Mouse (Mus musculus) heart, embryonic 11.5 days (tissue): Measurements from ENCODE around the gene Mfsd6. TPM values are rescaled to one million over a fixed set of nuclear protein-coding genes. Genes with fewer than 3 reads are reported as not detected.

Experiments used
- ATAC-seq: fragments of 200-750 bp; cut with Nextera tagmentation; replicated peaks from 2 replicates; pipeline ENCODE4 v1.8.0; 2017; ENCODE audit warnings: moderate library complexity; ENCODE audit not compliant: insufficient number of reproducible peaks, low FRiP score, low TSS enrichment
- H3K27ac ChIP-seq: fragments of 300-500 bp; sonication (generic); 2 replicates; pipeline ENCODE4 v1.5.1; 2014; ENCODE audit warnings: mild to moderate bottlenecking, low read depth, low read length
- H3K27me3 ChIP-seq: fragments of 300-500 bp; sonication (generic); 2 replicates; pipeline ENCODE4 v1.6.1; 2014; ENCODE audit warnings: mild to moderate bottlenecking, low read length, mixed read lengths; ENCODE audit not compliant: control insufficient read depth, insufficient read depth
- H3K36me3 ChIP-seq: fragments of 300-500 bp; sonication (generic); 2 replicates; pipeline ENCODE4 v1.6.1; 2014; ENCODE audit warnings: mild to moderate bottlenecking, low read length, moderate library complexity, mixed read lengths; ENCODE audit not compliant: control insufficient read depth, insufficient read depth
- H3K4me1 ChIP-seq: fragments of 300-500 bp; sonication (generic); 2 replicates; pipeline ENCODE4 v1.6.1; 2014; ENCODE audit warnings: low read length; ENCODE audit not compliant: control insufficient read depth, insufficient read depth
- H3K4me2 ChIP-seq: fragments of 300-500 bp; sonication (generic); 2 replicates; pipeline ENCODE4 v1.6.1; 2014; ENCODE audit warnings: mild to moderate bottlenecking, moderate library complexity
- H3K4me3 ChIP-seq: fragments of 300-500 bp; sonication (generic); 2 replicates; pipeline ENCODE4 v1.5.1; 2014; ENCODE audit warnings: low read depth, low read length
- H3K9ac ChIP-seq: fragments of 300-500 bp; sonication (generic); 2 replicates; pipeline ENCODE4 v1.6.1; 2014; ENCODE audit warnings: mild to moderate bottlenecking, low read depth, low read length, moderate library complexity
- H3K9me3 ChIP-seq: fragments of 300-500 bp; sonication (generic); replicated peaks from 2 replicates; pipeline ENCODE4 v1.6.1; 2016; ENCODE audit warnings: low read length; ENCODE audit not compliant: control insufficient read depth
- WGBS: fragments of 180-500 bp; shearing (Covaris S2); extraction: QIAGEN DNeasy Blood & Tissue Kit; methylation state at CpG from one replicate; pipeline ENCODE4 v1.1.7; 2014; ENCODE audit not compliant: insufficient replicate concordance; 5-methylcytosine and 5-hydroxymethylcytosine counted together
- polyA plus RNA-seq: library from polyadenylated mRNA; unstranded; fragments of >200 nt; fragmentation: Nextera tagmentation; extraction: Ambion mirVana; gene quantifications from 2 replicates; pipeline ENCODE4 v1.2.1, GENCODE M21; 2014

Mfsd6 gene
- polyA plus RNA-seq, 1 experiment from 2014 or later: 2.3 TPM

DNA sequence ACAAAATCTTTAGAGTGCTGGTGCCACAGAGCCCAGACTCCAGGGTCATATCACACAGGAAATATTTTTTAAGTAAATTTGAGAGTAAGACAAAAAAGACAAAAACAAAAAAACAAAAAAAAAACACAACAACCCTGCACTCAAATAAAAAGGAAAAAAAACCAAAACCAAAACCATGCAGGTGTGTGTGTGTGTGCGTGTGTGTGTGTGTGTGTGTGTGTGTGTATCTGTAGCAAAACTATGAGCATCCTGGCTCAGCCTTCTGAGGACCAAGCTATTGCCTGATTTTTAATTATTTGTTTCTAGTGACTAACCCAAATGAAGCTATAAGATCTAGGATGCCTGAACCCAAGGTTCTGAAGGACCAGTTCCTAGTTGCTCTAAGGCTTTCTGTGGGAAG, 24.4 kb upstream of the Mfsd6 start:
- WGBS: 74% methylated on average over 1 of the region's 1 CpGs
- Histone ChIP-seq H3K27me3 (no peaks in the 10 kb centered on the region), H3K4me2 (no peak overlapping the region), H3K27ac (no peak overlapping the region), H3K36me3 (no peaks in the 10 kb centered on the region), H3K4me3 (no peak overlapping the region), H3K4me1 (peaks cover 3% of the 10 kb centered on the region; the same call in 1 of the 2 replicates), H3K9me3 (no peaks in the 10 kb centered on the region), H3K9ac (no peak overlapping the region)
- no peak for ATAC-seq

- Histone ChIP-seq H3K4me1 (peaks cover 3% of the 10 kb centered on the region; the same call in 1 of the 2 replicates), H3K27ac (no peak overlapping the region), H3K9me3 (no peaks in the 10 kb centered on the region), H3K36me3 (no peaks in the 10 kb centered on the region), H3K4me3 (no peak overlapping the region), H3K9ac (no peak overlapping the region), H3K27me3 (no peaks in the 10 kb centered on the region), H3K4me2 (no peak overlapping the region)
- no peak for ATAC-seq
- 80% methylated on average over 1 of the region's 1 CpGs for WGBS
These were observed 22.7 kb upstream of the Mfsd6 start for GRCm38 (mm10) chr1:52749978-52750377.

DNA sequence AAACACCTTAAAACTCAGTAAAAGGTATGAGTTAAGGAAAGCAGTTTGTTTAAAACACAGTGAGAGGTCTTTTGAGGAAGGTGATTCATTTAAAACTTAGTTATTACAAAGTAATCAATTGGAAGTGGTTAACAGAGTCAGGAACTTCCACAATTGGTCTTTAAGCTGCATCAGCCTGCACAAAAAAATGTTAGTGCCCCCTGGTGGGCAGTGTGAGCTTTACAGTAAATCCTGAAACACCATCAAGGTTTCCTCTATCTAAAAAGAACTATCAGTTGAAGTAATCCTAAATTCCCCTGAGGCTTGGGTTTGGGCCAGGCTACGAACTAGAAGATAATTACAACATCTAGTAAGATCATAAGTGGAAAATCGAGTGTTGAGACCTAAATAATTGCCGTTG, 21.0 kb upstream of the Mfsd6 start:
- Histone ChIP-seq H3K27ac (no peak overlapping the region), H3K36me3 (no peaks in the 10 kb centered on the region), H3K27me3 (no peaks in the 10 kb centered on the region), H3K4me1 (peaks cover 3% of the 10 kb centered on the region; the same call in 1 of the 2 replicates), H3K9me3 (no peaks in the 10 kb centered on the region), H3K4me3 (no peak overlapping the region), H3K9ac (no peak overlapping the region), H3K4me2 (no peak overlapping the region)
- no peak for ATAC-seq
- 18% methylated on average over 3 of the region's 3 CpGs for WGBS

DNA sequence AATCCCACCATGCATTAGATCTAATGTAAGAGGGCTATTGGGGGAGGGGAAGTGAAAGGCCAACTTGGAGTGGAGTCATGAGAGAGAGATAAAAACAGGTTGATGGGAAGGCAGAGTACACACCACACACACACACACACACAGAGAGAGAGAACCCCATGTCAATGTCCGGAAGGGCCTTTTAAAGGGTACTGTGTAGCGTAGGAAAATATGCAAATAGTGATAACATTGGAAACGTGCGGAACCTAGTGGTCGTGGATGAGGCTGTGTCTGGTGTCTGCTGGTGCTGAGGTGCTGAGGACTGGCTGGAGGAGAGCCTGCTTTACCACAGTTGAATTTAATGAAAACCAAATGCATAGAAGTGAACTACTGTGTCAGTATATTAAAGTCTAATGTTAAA, 15.3 kb upstream of the Mfsd6 start:
- Histone ChIP-seq H3K4me2 (no peak overlapping the region), H3K27me3 (no peaks in the 10 kb centered on the region), H3K4me3 (no peak overlapping the region), H3K9me3 (no peaks in the 10 kb centered on the region), H3K27ac (no peak overlapping the region), H3K4me1 (no peaks in the 10 kb centered on the region), H3K36me3 (no peaks in the 10 kb centered on the region), H3K9ac (no peak overlapping the region)
- no peak for ATAC-seq
- WGBS: 58% methylated on average over 5 of the region's 5 CpGs

DNA sequence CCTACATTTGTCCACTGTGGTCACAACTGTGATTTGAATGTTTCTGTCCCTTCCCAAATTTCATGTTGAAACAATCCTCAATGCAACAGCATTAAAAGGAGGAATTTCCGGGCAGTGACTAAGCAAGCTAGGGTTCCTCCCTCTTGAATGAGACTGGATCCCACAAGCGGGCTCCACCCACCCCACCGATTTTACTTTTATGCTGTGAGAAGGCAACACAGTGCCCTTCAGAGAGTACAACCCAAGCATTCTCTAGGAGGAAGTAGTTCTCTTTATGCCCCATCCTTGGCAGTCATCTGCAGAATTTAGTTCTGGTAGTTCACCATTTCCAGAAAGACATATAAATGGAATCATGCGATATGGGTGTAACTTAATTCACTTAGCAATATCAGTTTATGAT, 6.9 kb upstream of the Mfsd6 start:
- no peak overlapping the region for H3K9ac ChIP-seq
- H3K4me2 ChIP-seq: no peak overlapping the region
- no peaks in the 10 kb centered on the region for H3K9me3 ChIP-seq
- H3K36me3 ChIP-seq: no peaks in the 10 kb centered on the region
- H3K27me3 ChIP-seq: no peaks in the 10 kb centered on the region
- no peaks in the 10 kb centered on the region for H3K4me1 ChIP-seq
- H3K27ac ChIP-seq: no peak overlapping the region
- ATAC-seq: no peak
- WGBS: 69% methylated on average over 4 of the region's 4 CpGs
- no peak overlapping the region for H3K4me3 ChIP-seq

- Histone ChIP-seq H3K9ac (no peak overlapping the region), H3K36me3 (no peaks in the 10 kb centered on the region), H3K9me3 (no peaks in the 10 kb centered on the region), H3K4me2 (no peak overlapping the region), H3K4me1 (no peaks in the 10 kb centered on the region), H3K27me3 (peaks cover 5% of the 10 kb centered on the region; the same call in 1 of the 2 replicates), H3K27ac (no peak overlapping the region), H3K4me3 (no peak overlapping the region)
- no peak for ATAC-seq
- WGBS: 57% methylated on average over 1 of the region's 1 CpGs
These were observed 3.0 kb upstream of the Mfsd6 start for GRCm38 (mm10) chr1:52730258-52730657.

GRCm38 (mm10) chr1:52728857-52729489, 1.7 kb upstream of the Mfsd6 start:
- H3K36me3 ChIP-seq: no peaks in the 10 kb centered on the region
- no peak overlapping the region for H3K27ac ChIP-seq
- no peaks in the 10 kb centered on the region for H3K9me3 ChIP-seq
- peaks cover 5% of the 10 kb centered on the region; the same call in 1 of the 2 replicates for H3K27me3 ChIP-seq
- H3K4me1 ChIP-seq: no peaks in the 10 kb centered on the region
- no peak overlapping the region for H3K9ac ChIP-seq
- H3K4me3 ChIP-seq: no peak overlapping the region
- WGBS: 85% methylated on average over 5 of the region's 5 CpGs
- no peak overlapping the region for H3K4me2 ChIP-seq
- ATAC-seq: no peak

- H3K9ac ChIP-seq: peak overlapping the region; percentile 70
- no peaks in the 10 kb centered on the region for H3K9me3 ChIP-seq
- peak; percentile 59 for ATAC-seq
- H3K36me3 ChIP-seq: no peaks in the 10 kb centered on the region
- WGBS: under 1% methylated on average over 50 of the region's 56 CpGs
- H3K4me3 ChIP-seq: peak overlapping the region; percentile 75
- H3K4me2 ChIP-seq: peak overlapping the region; percentile 77
- peaks cover 5% of the 10 kb centered on the region; the same call in 1 of the 2 replicates for H3K27me3 ChIP-seq
- H3K4me1 ChIP-seq: no peaks in the 10 kb centered on the region
- no peak overlapping the region for H3K27ac ChIP-seq
These were observed 749 bp downstream of the Mfsd6 start for GRCm38 (mm10) chr1:52726371-52727055.

- Histone ChIP-seq H3K4me1 (0 out of 2 replicates have a peak, but pooled peaks cover 3% of the 10 kb centered on the region), H3K36me3 (no peaks in the 10 kb centered on the region), H3K27me3 (no peaks in the 10 kb centered on the region), H3K4me2 (no peak overlapping the region), H3K4me3 (no peak overlapping the region), H3K9ac (no peak overlapping the region), H3K9me3 (no peaks in the 10 kb centered on the region), H3K27ac (no peak overlapping the region)
- no peak for ATAC-seq
- 52% methylated on average over 4 of the region's 4 CpGs for WGBS
These were observed 4.7 kb downstream of the Mfsd6 start for GRCm38 (mm10) chr1:52722586-52722985.
